Mouse (Mus musculus) splenic B cell, adult 2 months (primary cell): ENCODE measurements around the gene Gast.
A peak's percentile ranks its signal among the peaks of the same experiment; 100 is the strongest.
"Not testable (repeated sequence)": the region's sequence is repeated elsewhere in the genome, so short reads cannot be mapped to it uniquely, and the experiment has no call there.

Source experiments
- DNase-seq: peaks from one replicate; pipeline ENCODE4 v3.0.0-alpha.2; 2011; ENCODE audit warnings: low read depth, low spot score
- H3K27me3 ChIP-seq: 2 replicates; pipeline ENCODE4 v1.6.1; 2012; ENCODE audit warnings: mild to moderate bottlenecking, low read length, moderate library complexity, mixed read lengths; ENCODE audit not compliant: control insufficient read depth, poor library complexity, insufficient read depth, severe bottlenecking
- H3K36me3 ChIP-seq: 2 replicates; pipeline ENCODE4 v1.6.1; 2012; ENCODE audit warnings: mild to moderate bottlenecking, low read length, moderate library complexity, mixed read lengths; ENCODE audit not compliant: control insufficient read depth, poor library complexity, insufficient read depth, severe bottlenecking

The Gast gene

DNA sequence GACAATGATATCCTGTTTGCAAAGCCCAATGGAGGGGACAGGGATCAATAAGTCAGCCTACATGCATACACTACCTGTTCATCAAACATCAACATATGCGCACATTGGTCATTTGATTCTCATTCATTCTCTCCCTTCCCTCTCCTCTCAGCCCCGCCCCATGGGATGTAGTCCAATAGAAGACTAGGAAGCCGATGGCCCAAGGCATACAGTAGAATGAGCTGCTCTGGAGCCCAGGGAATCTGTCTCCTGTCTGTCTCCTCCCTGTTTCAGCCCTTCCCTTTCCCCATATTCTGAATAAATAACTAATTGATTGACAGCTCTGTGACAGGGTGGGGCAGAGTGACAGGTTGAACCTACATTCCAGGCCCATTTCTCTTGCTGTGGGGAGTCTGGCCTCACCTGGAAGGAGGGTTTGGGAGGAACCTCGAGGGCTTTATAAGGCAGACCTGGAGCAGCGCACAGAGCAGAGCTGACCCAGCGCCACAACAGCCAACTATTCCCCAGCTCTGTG, at the start of gene Gast:
Gene Gast (plus strand): TSS at position 464 of the 514 bp plus-strand sequence.
- Histone ChIP-seq H3K36me3 (no peaks in the 10 kb centered on the region), H3K27me3 (no peaks in the 10 kb centered on the region)
- DNase-seq, result no peak

DNA sequence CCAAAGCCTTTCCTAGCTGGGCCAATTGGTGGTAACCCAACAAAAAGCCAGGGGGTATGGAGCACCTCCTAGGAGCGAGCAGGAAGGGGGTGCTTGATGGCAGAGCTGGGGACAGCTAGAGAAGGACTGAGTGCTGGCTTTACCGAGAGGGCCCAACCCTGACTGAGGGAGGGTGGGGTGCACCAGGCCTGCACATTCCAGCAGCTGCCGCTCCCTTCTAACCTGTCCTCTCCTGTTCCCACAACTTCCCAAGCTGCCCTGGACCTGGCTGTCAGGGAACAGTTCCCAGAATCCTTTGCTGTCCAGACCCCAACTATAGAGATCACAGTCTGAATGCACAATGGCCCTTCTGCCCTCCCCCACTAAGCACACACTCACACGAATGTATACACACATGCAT, 49.2 kb upstream of the Gast start:
- H3K36me3 ChIP-seq, result no peaks in the 10 kb centered on the region
- no peak for DNase-seq
- no peaks in the 10 kb centered on the region for H3K27me3 ChIP-seq

DNA sequence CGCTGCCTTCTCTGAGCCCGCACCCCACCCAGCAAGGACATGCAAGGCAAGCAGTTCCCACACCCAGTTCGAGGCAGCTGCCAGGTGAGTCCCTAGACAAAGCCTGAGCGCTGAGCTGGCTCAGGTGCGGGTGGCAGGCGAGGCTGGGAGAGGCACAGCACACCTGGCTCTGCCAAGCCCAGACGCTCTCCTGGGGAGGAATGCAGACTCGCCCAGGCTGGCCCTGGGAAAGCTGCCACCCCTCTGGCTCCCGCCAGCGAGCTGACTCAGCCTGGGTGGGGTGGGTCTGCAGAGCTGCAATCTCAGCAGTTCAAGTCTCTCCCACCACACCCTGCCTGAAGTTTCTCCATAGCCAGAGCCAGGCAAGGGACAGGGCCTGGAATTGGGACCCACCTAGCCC, 47.2 kb upstream of the Gast start:
- H3K36me3 ChIP-seq, result no peaks in the 10 kb centered on the region
- no peaks in the 10 kb centered on the region for H3K27me3 ChIP-seq
- DNase-seq, result no peak

DNA sequence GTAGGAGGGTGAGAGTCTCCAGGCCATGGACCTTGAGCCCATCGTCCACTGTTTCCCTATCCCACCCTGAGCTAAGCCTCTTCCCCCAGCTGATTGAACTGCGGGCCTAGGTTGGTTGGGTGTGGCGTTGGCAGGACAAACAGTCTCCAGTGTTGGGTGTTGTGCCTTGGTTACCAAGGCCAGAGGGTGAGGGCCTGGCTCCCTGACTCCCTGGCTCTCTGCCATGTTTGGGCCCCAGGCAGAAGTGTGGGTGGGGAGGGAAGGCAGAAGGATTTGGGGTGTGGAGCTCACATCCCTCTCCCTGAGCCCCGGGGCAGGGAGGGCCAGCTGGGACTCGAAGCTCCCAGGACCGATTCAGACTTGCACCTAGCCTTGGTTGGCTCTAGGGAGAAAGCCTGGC, 45.3 kb upstream of the Gast start:
- Histone ChIP-seq H3K27me3 (no peaks in the 10 kb centered on the region), H3K36me3 (no peaks in the 10 kb centered on the region)
- DNase-seq, result no peak

DNA sequence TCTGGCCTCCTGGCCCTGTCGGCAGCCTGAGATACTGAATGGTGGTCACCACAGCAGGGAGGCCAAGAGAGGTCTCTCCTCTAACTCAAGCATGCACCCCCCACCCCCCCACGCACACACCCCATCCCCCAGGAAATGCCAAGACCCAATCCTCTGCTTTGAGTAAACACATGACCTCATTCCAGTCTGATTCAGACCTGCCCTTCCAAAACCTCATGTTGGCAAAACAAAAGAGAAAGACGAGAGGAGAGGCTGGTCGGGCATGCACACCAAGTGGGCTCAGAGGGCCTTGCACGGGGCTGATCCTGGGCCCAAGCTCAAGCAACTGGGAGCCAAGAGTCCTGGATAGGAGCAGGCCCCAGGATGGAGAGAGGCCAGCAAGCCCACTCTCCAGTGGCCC, 44.0 kb upstream of the Gast start:
- DNase-seq, result no peak
- no peaks in the 10 kb centered on the region for H3K27me3 ChIP-seq

DNA sequence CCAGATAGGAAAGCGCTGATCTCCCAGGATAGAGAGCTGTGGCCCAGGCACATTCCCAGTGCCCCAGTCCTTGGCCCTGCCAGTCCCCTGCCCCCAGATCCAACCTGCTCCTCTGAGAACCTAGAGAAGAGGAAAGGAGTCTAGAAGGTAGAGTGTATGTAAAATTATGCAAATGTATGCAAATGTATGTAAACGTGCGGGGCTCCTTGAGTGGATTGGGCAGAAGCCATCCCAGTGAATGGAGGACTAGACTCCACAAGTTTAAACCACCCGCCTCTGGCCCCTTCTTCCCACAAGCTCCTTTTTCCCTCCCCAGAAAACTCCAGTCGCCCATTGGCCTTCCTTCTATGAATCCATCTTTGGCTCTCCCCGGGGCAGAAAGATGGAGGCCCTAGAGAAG, 41.3 kb upstream of the Gast start:
- H3K27me3 ChIP-seq, result no peaks in the 10 kb centered on the region
- no peak for DNase-seq
- no peaks in the 10 kb centered on the region for H3K36me3 ChIP-seq

More for the DNA sequence above, 44.0 kb upstream of the Gast start:
- H3K36me3 ChIP-seq, result no peaks in the 10 kb centered on the region

DNA sequence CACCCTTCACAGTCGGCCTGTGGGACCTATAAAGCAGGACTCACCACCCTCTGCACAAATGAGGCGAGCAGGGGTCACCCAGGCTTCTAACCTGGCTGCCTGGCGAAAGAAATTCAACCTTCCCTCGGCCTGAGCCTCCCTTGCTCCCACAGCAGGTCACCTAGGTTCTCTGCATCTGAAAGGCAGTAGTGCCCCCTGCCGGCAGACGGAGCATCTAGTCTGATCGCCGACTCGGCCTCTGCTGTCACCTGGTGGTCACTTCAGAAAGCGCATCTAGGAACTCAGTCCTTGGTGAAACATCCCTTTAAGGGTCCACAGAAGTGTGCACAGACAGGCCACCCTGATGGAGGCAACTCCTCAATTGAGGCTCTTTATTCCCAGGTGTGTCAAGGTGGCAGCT, 38.9 kb upstream of the Gast start:
- H3K36me3 ChIP-seq, result no peaks in the 10 kb centered on the region
- H3K27me3 ChIP-seq, result no peaks in the 10 kb centered on the region
- peak; percentile 90 for DNase-seq

DNA sequence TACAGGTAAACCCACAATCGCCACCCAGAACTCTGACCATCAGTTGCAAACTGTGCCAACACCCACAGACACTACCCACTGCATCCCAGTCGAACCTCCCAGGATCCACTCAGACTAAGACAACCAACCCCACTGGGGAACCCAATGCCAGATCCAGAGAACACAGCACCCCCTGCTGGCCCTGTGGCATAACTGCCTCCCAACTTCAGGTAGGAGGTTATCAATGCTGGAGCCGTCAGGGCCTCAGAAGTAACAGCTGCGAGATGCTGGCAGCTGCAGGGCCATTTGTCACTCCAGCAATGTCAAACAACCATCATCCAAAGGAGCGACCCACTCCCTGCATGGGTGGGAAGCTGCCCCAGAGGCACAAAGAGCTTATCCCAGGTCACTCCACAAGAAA, 36.4 kb upstream of the Gast start:
- Histone ChIP-seq H3K36me3 (no peaks in the 10 kb centered on the region), H3K27me3 (no peaks in the 10 kb centered on the region)
- DNase-seq, result peak; percentile 60

DNA sequence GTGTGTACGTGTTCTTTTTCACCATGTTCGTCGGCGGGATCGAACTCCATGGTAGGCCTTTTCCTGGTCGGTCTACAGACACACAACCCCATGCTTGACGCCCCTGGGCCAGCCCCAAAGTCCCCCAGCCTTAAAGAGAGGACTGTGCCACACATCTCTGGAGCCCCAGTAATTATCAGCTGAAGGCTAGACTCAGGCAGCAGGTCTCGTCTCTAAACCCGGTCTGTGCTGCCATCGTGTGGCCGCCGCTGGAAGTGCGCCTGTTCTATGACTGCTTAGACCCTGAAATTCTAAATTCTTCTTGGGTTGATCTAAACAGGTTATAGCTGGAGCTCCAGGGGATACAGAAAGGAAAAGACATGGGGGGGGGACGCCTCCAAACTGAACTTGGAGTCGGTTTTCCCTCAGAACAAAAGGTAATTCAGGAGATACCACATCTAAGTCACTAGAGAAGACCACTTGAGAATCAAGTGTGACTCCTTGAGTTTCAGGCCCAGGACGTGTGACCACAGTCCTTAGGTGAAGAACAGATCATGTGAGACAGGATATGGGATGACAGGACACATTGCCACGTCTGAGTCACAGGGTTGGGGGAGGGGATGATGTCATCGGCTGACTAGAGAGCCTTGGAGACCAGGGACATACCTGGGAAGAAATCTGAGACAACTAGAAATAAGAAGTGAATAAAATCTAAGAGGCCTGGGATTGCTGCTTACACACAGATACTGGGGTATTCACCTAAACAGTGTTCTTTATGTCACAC, 35.8 kb upstream of the Gast start:
- peak; percentile 89 for DNase-seq

DNA sequence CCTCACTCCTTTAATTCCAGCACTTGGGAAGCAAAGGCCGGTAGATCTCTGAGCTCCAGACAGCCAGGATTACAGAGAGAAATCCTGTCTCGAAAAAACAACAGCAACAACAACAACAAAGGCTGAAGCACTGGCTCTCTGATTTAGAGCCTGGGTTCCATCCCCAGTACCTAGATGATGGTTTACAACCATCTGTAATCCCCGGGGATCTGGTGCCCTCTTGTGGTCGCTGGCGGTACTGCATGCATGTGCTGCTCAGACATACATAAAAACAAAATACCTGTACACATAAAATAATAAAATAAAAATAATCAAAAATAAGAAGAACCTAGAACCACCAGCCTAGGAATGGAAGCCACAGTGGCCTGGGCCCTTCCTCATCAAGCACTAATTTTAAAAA, 33.9 kb upstream of the Gast start:
- DNase-seq, result peak; percentile 85
- no peaks in the 10 kb centered on the region for H3K27me3 ChIP-seq
- no peaks in the 10 kb centered on the region for H3K36me3 ChIP-seq

More for the DNA sequence above, 35.8 kb upstream of the Gast start:
- Histone ChIP-seq H3K36me3 (no peaks in the 10 kb centered on the region), H3K27me3 (no peaks in the 10 kb centered on the region)

DNA sequence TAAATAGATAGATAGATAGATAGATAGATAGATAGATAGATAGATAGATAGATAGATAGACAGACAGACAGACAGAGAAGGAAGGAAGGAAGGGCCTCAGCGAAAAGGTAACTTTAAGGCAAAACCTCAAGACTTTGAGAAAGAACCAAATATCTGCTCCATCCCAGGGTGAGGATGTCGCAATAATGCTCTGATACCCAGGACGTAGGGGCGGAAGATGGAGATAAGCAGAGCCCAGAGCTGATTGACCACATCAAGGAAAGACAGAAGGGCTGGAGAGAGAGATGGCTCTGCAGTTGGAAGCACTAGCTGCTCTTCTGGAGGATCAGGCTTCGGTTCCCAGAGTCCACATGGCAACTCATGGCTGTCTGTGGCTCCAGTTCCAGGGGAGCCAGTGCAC, 32.9 kb upstream of the Gast start:
- H3K36me3 ChIP-seq, result no peaks in the 10 kb centered on the region
- no peaks in the 10 kb centered on the region for H3K27me3 ChIP-seq
- DNase-seq, result no peak

DNA sequence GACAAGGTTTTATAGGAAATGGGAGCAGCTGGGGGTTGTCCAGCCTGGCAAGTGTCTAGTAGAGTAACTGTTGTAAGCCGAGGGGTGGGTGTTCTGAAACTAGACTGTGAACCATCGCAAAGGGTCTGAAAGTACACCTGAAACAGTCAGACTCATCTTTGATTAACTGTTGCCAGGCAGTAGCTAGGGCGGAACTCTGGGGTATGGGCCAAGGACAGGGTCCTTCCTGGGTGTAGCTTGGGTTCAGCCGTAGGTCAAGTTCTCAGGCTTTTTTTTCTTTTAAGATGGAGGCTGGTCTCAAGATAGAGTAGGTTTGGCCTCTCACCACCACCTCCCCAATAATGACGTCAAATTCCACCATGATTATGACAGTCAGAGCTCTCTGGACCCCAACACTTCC, 26.3 kb upstream of the Gast start:
- Histone ChIP-seq H3K27me3 (no peaks in the 10 kb centered on the region), H3K36me3 (no peaks in the 10 kb centered on the region)
- DNase-seq, result no peak

DNA sequence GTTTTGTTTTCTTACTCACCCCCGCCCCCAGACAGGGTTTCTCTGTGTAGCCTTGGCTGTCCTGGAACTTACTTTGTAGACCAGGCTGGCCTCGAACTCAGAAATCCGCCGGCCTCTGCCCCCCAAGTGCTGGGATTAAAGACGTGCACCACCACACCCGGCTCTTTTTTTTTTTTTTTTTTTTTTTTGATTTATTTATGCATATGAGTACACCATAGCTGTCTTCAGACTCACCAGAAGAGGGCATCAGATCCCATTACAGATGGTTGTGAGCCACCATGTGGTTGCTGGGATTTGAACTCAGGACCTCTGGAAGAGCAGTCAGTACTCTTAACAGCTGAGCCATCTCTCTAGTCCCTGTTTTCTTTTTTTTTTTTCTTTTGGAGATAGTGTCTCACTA, 25.5 kb upstream of the Gast start:
- DNase-seq, H3K27me3 ChIP-seq, H3K36me3 ChIP-seq: not testable (repeated sequence)

DNA sequence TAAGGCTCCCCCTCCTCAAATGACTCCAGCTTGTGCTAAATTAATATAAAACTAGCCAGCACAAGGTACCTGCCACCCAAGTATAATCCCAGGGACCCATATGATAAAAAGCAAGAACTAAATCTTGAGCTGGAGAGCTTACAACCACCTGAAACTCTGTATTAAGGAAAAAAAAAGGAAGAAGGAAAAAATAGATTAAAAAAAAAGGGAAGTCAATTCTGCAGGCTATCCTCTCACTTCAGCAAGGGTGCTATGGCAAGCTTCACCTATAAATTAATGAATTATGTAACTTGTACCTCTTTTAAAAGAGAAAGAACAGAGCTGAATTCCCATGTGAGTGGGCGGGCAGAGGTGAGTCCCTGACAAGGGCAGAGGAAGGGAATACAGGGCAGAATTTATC, 22.6 kb upstream of the Gast start:
- H3K27me3 ChIP-seq, result no peaks in the 10 kb centered on the region
- no peaks in the 10 kb centered on the region for H3K36me3 ChIP-seq
- DNase-seq, result no peak

DNA sequence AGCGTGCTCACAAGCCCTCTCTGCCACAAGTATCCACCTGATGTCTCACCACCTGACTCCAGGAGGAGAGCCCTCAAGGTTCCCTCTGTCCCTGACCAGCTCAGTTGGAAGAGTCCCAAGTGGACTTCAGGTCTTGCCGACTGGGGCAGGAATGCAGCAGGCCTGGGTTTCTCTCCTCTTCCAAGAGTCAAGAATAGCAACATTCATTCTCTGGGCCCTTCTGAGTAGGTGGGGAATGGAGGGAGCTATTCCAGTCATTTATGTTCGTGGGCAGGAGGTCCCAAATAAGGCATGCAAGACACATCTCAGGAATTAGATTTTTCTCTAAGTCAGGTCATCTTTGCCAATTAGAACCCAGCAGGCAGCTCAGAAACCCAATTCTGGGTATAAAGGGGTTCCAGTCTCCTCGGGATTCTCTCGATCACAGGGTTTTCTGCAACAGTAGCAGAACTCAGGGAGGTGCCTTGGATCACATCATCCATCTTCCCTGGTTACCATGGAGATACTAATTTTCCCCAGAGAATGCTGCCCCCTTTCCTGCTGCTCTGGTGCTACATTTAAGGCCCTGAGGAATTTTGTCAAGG, 22.0 kb upstream of the Gast start:
- Histone ChIP-seq H3K27me3 (no peaks in the 10 kb centered on the region), H3K36me3 (no peaks in the 10 kb centered on the region)
- DNase-seq, result no peak
